Mouse (Mus musculus): ENCODE measurements at regions not wholly inside any gene's neighbourhood (a gene's known extent, or its start where the extent isn't known, plus 50 kb on each side); places are given as distances from the start of the nearest gene placed in this dataset.

DNA sequence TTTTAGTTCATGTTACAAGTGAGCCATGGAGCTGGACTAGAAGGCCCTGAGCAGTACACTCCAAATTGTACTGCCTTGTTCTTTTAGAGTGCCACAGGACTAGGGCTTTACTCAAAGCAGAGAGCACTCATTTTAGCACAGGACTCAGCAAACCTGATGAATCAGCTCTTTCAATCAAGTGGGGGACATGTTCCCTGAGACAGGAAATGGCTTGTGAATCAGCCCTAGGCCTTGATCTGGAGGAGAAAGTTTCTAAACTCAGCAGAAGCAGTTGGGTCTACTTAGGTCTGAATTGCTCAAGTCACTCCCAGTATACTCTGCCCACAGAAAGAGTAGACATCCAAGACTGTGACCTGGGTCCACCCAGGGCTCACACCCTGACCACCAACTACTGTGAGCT lies 341.1 kb downstream of the Adra2a start:
- TF ChIP-seq CTCF (IDR thresholded peaks at IDR 0.05; ENCODE audit: control insufficient read depth, insufficient read depth, low read length) (no peak), POLR2A (IDR thresholded peaks at IDR 0.05; ENCODE audit: borderline replicate concordance, control insufficient read depth, low read depth, low read length) (no peak)
